Mouse (Mus musculus) bone marrow, adult 2 months (tissue): Measurements from ENCODE around the gene Cdc6. TPM values are rescaled to one million over a fixed set of nuclear protein-coding genes. Genes with fewer than 3 reads are reported as not detected.
A peak's percentile ranks its signal among the peaks of the same experiment; 100 is the strongest.

Experiments used
- H3K27ac ChIP-seq: fragments of 200-500 bp; 2 replicates; pipeline ENCODE4 v1.5.1; 2012; ENCODE audit warnings: low read depth, mild to moderate bottlenecking, control low read depth, inconsistent platforms, low read length; ENCODE audit not compliant: control insufficient read depth, poor library complexity, insufficient read depth
- H3K4me1 ChIP-seq: fragments of 200-500 bp; 2 replicates; pipeline ENCODE4 v1.6.1; 2011; ENCODE audit warnings: low read length; ENCODE audit not compliant: control insufficient read depth, insufficient read depth
- H3K4me3 ChIP-seq: fragments of 200-500 bp; replicated peaks from 2 replicates; pipeline ENCODE3; 2011; ENCODE audit warnings: mild to moderate bottlenecking, low read depth, low read length, control low read depth; ENCODE audit not compliant: control insufficient read depth
- CTCF ChIP-seq: fragments of 200-500 bp; IDR thresholded peaks from 2 replicates; pipeline ENCODE4 v1.5.1; 2011; ENCODE audit warnings: low read length, control low read depth; ENCODE audit not compliant: control insufficient read depth, insufficient read depth
- POLR2A ChIP-seq: fragments of 200-500 bp; IDR thresholded peaks from 2 replicates; pipeline ENCODE4 v1.6.1; 2011; ENCODE audit warnings: low read depth, mild to moderate bottlenecking, control low read depth, low read length, borderline replicate concordance; ENCODE audit not compliant: control insufficient read depth
- WGBS: fragments of 180-500 bp; shearing (Covaris S2); methylation state at CpG from one replicate; pipeline ENCODE4 v1.1.7; 2018; 5-methylcytosine and 5-hydroxymethylcytosine counted together
- polyA plus RNA-seq: library from polyadenylated mRNA; stranded (reverse); fragments of >200 nt; gene quantifications from 2 replicates; pipeline ENCODE4 v1.2.4, GENCODE M21; 2011; ENCODE audit warnings: low replicate concordance; ENCODE audit not compliant: missing spikeins, insufficient read depth, insufficient read length

Gene Cdc6
- polyA plus RNA-seq, 1 experiment = 53.9 TPM

DNA sequence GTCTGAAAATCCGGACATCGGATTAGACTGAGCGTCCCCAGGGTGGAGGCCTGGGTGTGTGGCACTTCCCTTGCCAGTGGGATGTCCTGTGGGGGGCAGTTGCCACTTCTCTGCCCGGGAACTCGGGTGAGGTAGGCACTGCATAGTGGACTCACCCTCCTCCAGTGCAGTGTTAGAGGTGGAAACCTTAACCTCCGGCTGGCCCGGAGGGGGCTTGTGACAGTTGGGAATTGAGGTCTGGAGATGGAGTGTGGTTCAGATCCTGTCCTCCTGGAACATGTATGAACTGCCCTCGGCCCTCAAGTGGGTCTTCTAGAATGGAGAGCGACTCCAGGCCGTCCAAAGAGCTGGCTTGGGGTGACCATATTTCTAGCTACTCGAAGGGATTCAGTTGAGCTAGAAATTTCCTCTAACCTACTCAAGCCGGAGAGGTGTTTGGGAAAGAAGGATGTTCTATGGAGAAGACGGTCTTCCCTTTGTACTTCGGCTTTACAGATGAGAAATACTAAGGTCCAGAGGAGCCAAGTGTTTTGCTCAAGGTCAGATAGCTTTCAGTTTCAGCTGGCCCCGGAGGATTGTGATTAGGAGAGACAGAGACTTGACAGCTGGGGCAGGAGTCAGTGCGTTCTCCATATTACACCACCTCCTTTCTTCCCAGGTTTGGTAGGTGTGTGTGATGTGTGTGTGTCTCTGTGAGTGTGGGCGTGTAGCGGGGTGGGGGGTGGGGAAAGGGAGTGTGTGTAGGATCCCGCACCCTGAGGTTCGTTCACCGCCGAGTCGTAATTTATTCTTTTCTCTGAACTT is 29.2 kb downstream of the Cdc6 start:
- TF ChIP-seq CTCF (no peak), POLR2A (no peak)
- Histone ChIP-seq H3K27ac (peak overlapping the region; percentile 66), H3K4me3 (peak overlapping the region; percentile 67), H3K4me1 (peaks cover 10% of the 10 kb centered on the region)
- WGBS = 12% methylated on average over 23 of the region's 23 CpGs

DNA sequence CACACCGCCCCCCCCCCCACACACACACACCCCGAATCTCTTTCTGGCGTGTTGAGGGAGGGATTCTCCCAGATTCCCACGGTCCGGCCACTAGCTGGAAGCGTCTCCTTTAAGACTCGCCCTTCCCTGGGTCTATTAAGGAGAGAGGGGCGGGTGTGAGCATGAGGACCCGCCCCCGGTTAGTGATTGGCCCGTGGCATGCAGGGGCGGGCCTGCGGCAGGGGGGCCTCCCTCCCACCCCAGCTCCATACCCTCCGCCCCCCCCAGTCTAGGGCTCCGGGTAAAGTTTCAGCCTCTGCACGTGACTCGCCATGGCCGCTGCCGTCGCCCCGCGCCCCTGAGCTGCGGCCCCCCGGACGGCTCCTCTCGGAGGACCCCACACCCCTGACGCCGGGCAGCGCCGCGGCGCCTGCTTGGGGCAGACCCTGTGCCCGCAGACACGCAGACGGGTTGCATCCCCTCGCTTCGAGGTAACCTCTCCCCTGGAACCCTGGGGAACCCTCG is 29.9 kb downstream of the Cdc6 start:
- Histone ChIP-seq H3K27ac (peak overlapping the region; percentile 86), H3K4me1 (peaks cover 10% of the 10 kb centered on the region), H3K4me3 (peak overlapping the region; percentile 67)
- WGBS = under 1% methylated on average over 38 of the region's 38 CpGs
- TF ChIP-seq CTCF (no peak), POLR2A (no peak; the same call in 1 of the 2 replicates)

DNA sequence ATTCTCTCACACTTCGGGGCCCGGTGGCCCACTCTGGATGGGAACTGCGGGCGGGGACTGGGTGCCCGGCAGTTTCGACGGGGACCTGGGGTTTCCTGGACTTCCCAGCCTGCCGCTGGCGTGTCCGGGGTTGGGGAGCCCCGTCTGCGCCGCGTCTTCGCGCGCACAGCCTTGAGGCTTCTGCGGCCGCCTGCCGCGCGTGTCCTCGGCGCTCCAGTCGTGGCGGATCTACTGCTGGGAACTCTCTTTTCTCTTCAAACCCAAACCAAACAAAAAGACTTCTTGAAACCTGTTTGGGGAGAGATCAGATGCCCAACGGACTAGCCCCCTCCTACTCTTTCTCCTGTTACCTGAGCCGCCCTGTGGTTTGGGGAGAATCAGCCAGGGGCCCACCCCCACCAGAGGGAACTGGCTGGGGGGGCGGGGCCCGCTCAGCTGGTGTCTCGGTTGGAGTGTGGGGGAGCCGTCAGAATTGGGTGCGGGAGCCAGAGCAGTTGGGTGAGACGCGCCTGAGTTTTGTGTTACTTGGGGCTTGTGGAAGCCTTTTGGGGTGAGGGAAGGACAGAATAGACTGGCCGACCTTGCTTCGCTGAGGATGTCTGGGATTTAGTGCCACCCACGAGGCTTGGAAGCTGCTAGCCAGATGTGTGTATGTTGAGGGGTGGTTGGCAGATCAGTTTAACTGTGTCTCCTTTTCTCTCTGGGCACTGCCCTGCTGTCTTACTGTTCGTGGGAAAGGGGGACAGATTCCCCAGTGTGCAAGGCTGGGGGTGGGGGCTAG is 30.5 kb downstream of the Cdc6 start:
- TF ChIP-seq CTCF = no peak
- TF ChIP-seq POLR2A = no peak
- 1% methylated on average over 39 of the region's 39 CpGs for WGBS
- Histone ChIP-seq H3K4me3 (peak overlapping the region; percentile 67), H3K4me1 (peaks cover 8% of the 10 kb centered on the region), H3K27ac (peak overlapping the region; percentile 86)

DNA sequence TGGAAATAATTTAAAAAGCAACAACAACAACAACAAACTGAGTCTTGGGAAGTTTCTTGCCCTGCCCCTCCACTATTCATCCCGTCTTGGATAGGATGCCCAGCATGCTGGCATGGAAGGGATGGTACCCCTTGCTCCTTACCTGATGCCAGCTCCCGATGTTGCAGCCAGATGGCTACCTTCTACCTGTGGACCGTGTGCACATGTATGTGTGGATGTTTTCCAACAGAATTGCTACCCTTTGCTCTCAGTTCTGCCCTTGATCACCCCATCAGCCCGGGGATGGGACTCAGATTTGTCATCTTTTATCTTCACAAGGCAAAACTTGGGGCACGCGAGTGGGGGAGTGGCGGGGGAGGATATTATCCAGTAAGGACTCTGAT is 31.1 kb downstream of the Cdc6 start:
- H3K27ac ChIP-seq = no peak overlapping the region; the same call in 1 of the 2 replicates
- WGBS = 59% methylated on average over 7 of the region's 7 CpGs
- peaks cover 9% of the 10 kb centered on the region for H3K4me1 ChIP-seq
- H3K4me3 ChIP-seq = peak overlapping the region; percentile 67
- TF ChIP-seq POLR2A (no peak), CTCF (no peak)

DNA sequence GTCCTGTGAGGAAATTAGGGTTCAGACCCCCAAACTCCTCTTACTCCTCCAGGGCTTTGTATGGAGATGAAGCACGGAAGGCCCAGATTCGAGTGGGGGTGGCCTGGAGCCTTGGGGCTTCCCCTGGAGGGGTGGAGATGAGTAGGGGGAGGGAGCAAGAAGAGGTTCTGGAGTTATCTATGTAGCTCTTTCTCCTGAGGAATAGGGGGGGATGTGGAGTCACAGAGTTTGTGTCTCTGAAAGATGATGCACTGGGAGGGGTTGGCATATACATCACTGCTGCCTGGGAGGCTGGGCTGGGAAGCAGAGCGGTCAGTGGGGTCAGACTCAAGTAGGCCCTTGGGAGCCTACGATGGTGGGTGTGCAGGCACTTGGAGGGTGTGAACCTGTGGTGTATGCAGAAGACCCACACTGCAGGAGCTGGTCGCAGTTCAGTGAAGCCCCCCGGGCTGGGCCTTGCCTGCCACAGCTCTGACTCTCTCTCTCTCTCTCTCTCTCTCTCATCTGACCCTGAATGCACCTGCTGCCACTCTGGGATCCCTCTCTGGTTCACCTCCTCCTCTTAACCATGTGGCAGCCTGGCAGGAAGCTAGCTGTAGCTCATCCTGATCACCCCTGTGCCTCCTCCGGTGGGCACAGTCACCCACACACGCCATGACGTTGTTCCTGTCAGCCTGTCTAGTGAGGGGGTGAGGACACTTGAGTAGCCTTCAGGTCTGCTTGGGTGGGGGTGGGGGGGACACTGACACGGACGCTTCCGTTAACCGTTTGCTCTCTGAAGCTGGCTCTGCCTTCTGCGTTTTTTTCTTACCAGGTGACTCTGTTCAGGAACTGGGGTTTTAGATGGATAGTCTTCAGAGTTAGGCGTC is 31.7 kb downstream of the Cdc6 start:
- 29% methylated on average over 15 of the region's 15 CpGs for WGBS
- H3K4me3 ChIP-seq = peak overlapping the region; percentile 55
- H3K27ac ChIP-seq = peak overlapping the region; percentile 32
- peaks cover 13% of the 10 kb centered on the region for H3K4me1 ChIP-seq
- TF ChIP-seq CTCF (no peak), POLR2A (no peak)

DNA sequence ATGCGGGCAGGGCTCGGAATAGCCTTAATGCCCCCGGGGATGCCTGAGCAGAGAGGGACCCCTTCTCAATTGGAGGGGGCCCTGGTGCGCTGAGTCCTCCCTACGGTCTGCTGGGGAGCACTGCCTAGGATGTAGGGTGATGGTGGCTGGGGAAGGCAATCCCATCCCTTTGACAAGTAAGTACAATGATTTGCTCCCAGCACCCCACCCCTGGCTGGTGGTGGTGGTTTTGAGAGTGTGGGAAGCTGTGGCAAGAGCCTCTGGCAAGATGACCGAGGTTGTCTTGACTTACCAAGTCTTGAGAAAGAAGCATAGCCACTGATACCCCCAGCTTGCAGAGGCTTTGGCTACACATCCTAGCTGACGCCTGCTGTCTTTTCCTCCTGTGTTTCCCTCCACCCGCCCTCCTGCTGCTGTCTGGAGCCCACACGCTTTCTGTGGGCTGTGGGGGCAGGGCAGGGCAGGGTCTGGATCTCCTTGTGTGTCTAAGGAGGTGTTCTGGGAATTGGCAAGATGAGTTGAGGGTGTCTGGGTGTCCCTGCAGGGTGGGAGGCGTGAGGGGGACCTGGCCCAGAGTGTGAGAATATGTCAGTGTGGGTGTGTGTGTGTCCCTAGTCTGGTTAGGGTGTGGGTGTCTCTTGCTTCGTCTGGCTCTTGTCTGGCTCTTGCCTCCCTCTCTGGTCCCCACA is 32.5 kb downstream of the Cdc6 start:
- Histone ChIP-seq H3K27ac (peak overlapping the region; percentile 32), H3K4me1 (peaks cover 16% of the 10 kb centered on the region), H3K4me3 (peak overlapping the region; percentile 32)
- WGBS = 36% methylated on average over 11 of the region's 11 CpGs
- no peak for TF ChIP-seq CTCF
- TF ChIP-seq POLR2A = no peak

DNA sequence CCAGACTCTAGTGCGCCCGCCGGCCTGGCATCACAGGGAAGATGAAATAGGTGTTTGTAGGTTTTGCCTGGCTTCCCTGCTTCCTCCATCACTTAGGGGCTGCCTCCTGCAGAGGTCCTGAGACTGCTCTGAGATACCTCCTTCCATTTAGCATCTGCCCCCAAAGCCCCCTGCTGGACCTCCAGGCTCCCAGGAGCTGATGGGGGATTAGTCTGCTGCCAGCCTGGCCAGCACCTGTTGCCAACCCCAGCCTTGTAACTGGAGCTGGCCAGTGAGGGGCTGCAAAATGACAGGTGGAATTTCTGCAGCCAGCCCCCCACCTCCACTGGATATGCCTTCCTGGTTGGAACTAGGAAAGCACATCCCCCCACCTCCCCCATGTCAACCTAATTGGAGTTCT is 33.2 kb downstream of the Cdc6 start:
- Histone ChIP-seq H3K4me1 (peaks cover 21% of the 10 kb centered on the region), H3K27ac (peak overlapping the region; percentile 81; the same call in 1 of the 2 replicates), H3K4me3 (peak overlapping the region; percentile 2)
- TF ChIP-seq CTCF (no peak), POLR2A (no peak)
- 59% methylated on average over 3 of the region's 3 CpGs for WGBS
